Mouse (Mus musculus) stomach, embryonic 14.5 days (tissue): ENCODE results near the gene Psph. TPM values are rescaled to one million over a fixed set of nuclear protein-coding genes. Genes with fewer than 3 reads are reported as not detected.
"Not testable (repeated sequence)": the region's sequence is repeated elsewhere in the genome, so short reads cannot be mapped to it uniquely, and the experiment has no call there.

ENCODE experiments used
- ATAC-seq: fragments of 200-750 bp; cut with Nextera tagmentation; 2 replicates; pipeline ENCODE4 v1.8.0; 2017; ENCODE audit warnings: low read depth, moderate TSS enrichment; ENCODE audit not compliant: insufficient number of reproducible peaks, insufficient read depth, low FRiP score
- H3K27ac ChIP-seq: fragments of 300-500 bp; sonication (generic); 2 replicates; pipeline ENCODE4 v1.5.1; 2014; ENCODE audit warnings: mild to moderate bottlenecking, low read length, moderate library complexity, mixed read lengths
- H3K27me3 ChIP-seq: fragments of 300-500 bp; sonication (generic); 2 replicates; pipeline ENCODE4 v1.6.1; 2014; ENCODE audit warnings: low read length, control low read depth, mixed read lengths; ENCODE audit not compliant: control insufficient read depth, insufficient read depth
- H3K36me3 ChIP-seq: fragments of 300-500 bp; sonication (generic); 2 replicates; pipeline ENCODE4 v1.6.1; 2014; ENCODE audit warnings: mild to moderate bottlenecking, control low read depth, low read length, moderate library complexity, mixed read lengths; ENCODE audit not compliant: control insufficient read depth, insufficient read depth
- H3K4me1 ChIP-seq: fragments of 300-500 bp; sonication (generic); 2 replicates; pipeline ENCODE4 v1.6.1; 2014; ENCODE audit warnings: low read length, control low read depth, mixed read lengths; ENCODE audit not compliant: control insufficient read depth, insufficient read depth
- H3K4me2 ChIP-seq: fragments of 300-500 bp; sonication (generic); replicated peaks from 2 replicates; pipeline ENCODE4 v1.6.1; 2014; ENCODE audit warnings: low read depth, low read length, control low read depth
- H3K4me3 ChIP-seq: fragments of 300-500 bp; sonication (generic); 2 replicates; pipeline ENCODE4 v1.5.1; 2014; ENCODE audit warnings: low read depth, low read length, control low read depth
- H3K9ac ChIP-seq: fragments of 300-500 bp; sonication (generic); replicated peaks from 2 replicates; pipeline ENCODE4 v1.6.1; 2014; ENCODE audit warnings: low read depth, mild to moderate bottlenecking, control low read depth, low read length, moderate library complexity, mixed read lengths
- H3K9me3 ChIP-seq: fragments of 300-500 bp; sonication (generic); 2 replicates; pipeline ENCODE4 v1.6.1; 2016; ENCODE audit warnings: low read depth, low read length, control low read depth; ENCODE audit not compliant: control insufficient read depth
- WGBS: fragments of 180-500 bp; shearing (Covaris S2); extraction: QIAGEN DNeasy Blood & Tissue Kit; methylation state at CpG from one replicate; pipeline ENCODE4 v1.1.7; 2014; 5-methylcytosine and 5-hydroxymethylcytosine counted together
- polyA plus RNA-seq: library from polyadenylated mRNA; unstranded; fragments of >200 nt; fragmentation: Nextera tagmentation; extraction: Ambion mirVana; gene quantifications from 2 replicates; pipeline ENCODE4 v1.2.1, GENCODE M21; 2014

The Psph gene
- polyA plus RNA-seq, 1 experiment from 2014 or later: 37.0 TPM

GRCm38 (mm10) chr5:129778996-129779716 is 8.1 kb downstream of the Psph start:
- peak overlapping the region; percentile 39 for H3K9ac ChIP-seq
- peak overlapping the region; percentile 59 for H3K4me2 ChIP-seq
- peaks cover 5% of the 10 kb centered on the region for H3K4me1 ChIP-seq
- no peaks in the 10 kb centered on the region for H3K36me3 ChIP-seq
- H3K4me3 ChIP-seq: peak overlapping the region; percentile 59
- WGBS: under 1% methylated on average over 32 of the region's 32 CpGs
- H3K27me3 ChIP-seq: no peaks in the 10 kb centered on the region
- ATAC-seq: peak; percentile 89
- H3K27ac ChIP-seq: peak overlapping the region; percentile 59; the same call in 1 of the 2 replicates
- H3K9me3 ChIP-seq: no peaks in the 10 kb centered on the region

GRCm38 (mm10) chr5:129778348-129778995 is 8.8 kb downstream of the Psph start:
- ATAC-seq: no peak
- Histone ChIP-seq H3K4me3 (peak overlapping the region; percentile 59), H3K27me3 (no peaks in the 10 kb centered on the region), H3K4me1 (peaks cover 5% of the 10 kb centered on the region), H3K4me2 (peak overlapping the region; percentile 59), H3K36me3 (no peaks in the 10 kb centered on the region), H3K27ac (no peak overlapping the region), H3K9me3 (no peaks in the 10 kb centered on the region), H3K9ac (peak overlapping the region; percentile 39)
- 32% methylated on average over 11 of the region's 11 CpGs for WGBS

GRCm38 (mm10) chr5:129774661-129775060 is 12.6 kb downstream of the Psph start:
- Histone ChIP-seq H3K9me3 (no peaks in the 10 kb centered on the region), H3K27ac (no peak overlapping the region), H3K9ac (no peak overlapping the region), H3K36me3 (no peaks in the 10 kb centered on the region), H3K4me1 (peaks cover 4% of the 10 kb centered on the region), H3K27me3 (no peaks in the 10 kb centered on the region), H3K4me3 (no peak overlapping the region), H3K4me2 (no peak overlapping the region)
- ATAC-seq: no peak
- WGBS: 84% methylated on average over 3 of the region's 3 CpGs

- ATAC-seq, H3K4me1 ChIP-seq, H3K27ac ChIP-seq, H3K4me3 ChIP-seq, H3K36me3 ChIP-seq, H3K9me3 ChIP-seq, H3K27me3 ChIP-seq, H3K9ac ChIP-seq, H3K4me2 ChIP-seq: not testable (repeated sequence)
- WGBS: 73% methylated on average over 4 of the region's 4 CpGs
Measured at GRCm38 (mm10) chr5:129773330-129773729, 13.9 kb downstream of the Psph start.

- H3K4me3 ChIP-seq: no peak overlapping the region
- no peak for ATAC-seq
- no peaks in the 10 kb centered on the region for H3K4me1 ChIP-seq
- H3K9me3 ChIP-seq: no peaks in the 10 kb centered on the region
- 0 out of 2 replicates have a peak, but pooled peaks cover 2% of the 10 kb centered on the region for H3K36me3 ChIP-seq
- H3K27ac ChIP-seq: no peak overlapping the region
- no peak overlapping the region for H3K9ac ChIP-seq
- 82% methylated on average over 10 of the region's 10 CpGs for WGBS
- no peaks in the 10 kb centered on the region for H3K27me3 ChIP-seq
- no peak overlapping the region for H3K4me2 ChIP-seq
Measured at GRCm38 (mm10) chr5:129772433-129772832, 14.8 kb downstream of the Psph start.

GRCm38 (mm10) chr5:129770443-129771355 is 16.6 kb downstream of the Psph start:
- Histone ChIP-seq H3K36me3 (0 out of 2 replicates have a peak, but pooled peaks cover 2% of the 10 kb centered on the region), H3K27ac (no peak overlapping the region), H3K4me2 (no peak overlapping the region), H3K9ac (no peak overlapping the region), H3K27me3 (no peaks in the 10 kb centered on the region), H3K4me3 (no peak overlapping the region), H3K9me3 (no peaks in the 10 kb centered on the region), H3K4me1 (no peaks in the 10 kb centered on the region)
- ATAC-seq: no peak
- 82% methylated on average over 23 of the region's 23 CpGs for WGBS

- H3K27me3 ChIP-seq: no peaks in the 10 kb centered on the region
- H3K9me3 ChIP-seq: no peaks in the 10 kb centered on the region
- H3K4me2 ChIP-seq: no peak overlapping the region
- 72% methylated on average over 18 of the region's 18 CpGs for WGBS
- no peak overlapping the region for H3K4me3 ChIP-seq
- ATAC-seq: no peak; the same call in 1 of the 2 replicates
- H3K4me1 ChIP-seq: no peaks in the 10 kb centered on the region
- H3K36me3 ChIP-seq: peaks cover 4% of the 10 kb centered on the region; the same call in 1 of the 2 replicates
- no peak overlapping the region for H3K27ac ChIP-seq
- no peak overlapping the region for H3K9ac ChIP-seq
Measured at GRCm38 (mm10) chr5:129761865-129762540, 25.2 kb downstream of the Psph start.
